Mouse (Mus musculus) stomach, embryonic 15.5 days (tissue): ENCODE data around the gene Hus1. TPM values are rescaled to one million over a fixed set of nuclear protein-coding genes. Genes with fewer than 3 reads are reported as not detected.
A peak's percentile ranks its signal among the peaks of the same experiment; 100 is the strongest.

Experiments used
- ATAC-seq: fragments of 200-750 bp; cut with Nextera tagmentation; 2 replicates; pipeline ENCODE4 v1.8.0; 2017; ENCODE audit warnings: low read depth, moderate number of reproducible peaks, moderate TSS enrichment; ENCODE audit not compliant: insufficient read depth, low FRiP score
- H3K27ac ChIP-seq: fragments of 300-500 bp; sonication (generic); 2 replicates; pipeline ENCODE4 v1.5.1; 2015; ENCODE audit warnings: mild to moderate bottlenecking, inconsistent platforms
- H3K27me3 ChIP-seq: fragments of 300-500 bp; sonication (generic); replicated peaks from 2 replicates; pipeline ENCODE4 v1.6.1; 2015; ENCODE audit warnings: inconsistent platforms
- H3K36me3 ChIP-seq: fragments of 300-500 bp; sonication (generic); 2 replicates; pipeline ENCODE4 v1.6.1; 2015; ENCODE audit warnings: inconsistent platforms
- H3K4me1 ChIP-seq: fragments of 300-500 bp; sonication (generic); 2 replicates; pipeline ENCODE4 v1.6.1; 2015; ENCODE audit warnings: inconsistent platforms
- H3K4me2 ChIP-seq: fragments of 300-500 bp; sonication (generic); 2 replicates; pipeline ENCODE4 v1.6.1; 2015; ENCODE audit warnings: mild to moderate bottlenecking, inconsistent platforms
- H3K4me3 ChIP-seq: fragments of 300-500 bp; sonication (generic); replicated peaks from 2 replicates; pipeline ENCODE4 v1.5.1; 2015; ENCODE audit warnings: inconsistent platforms
- H3K9ac ChIP-seq: fragments of 300-500 bp; sonication (generic); 2 replicates; pipeline ENCODE4 v1.6.1; 2015; ENCODE audit warnings: inconsistent platforms
- H3K9me3 ChIP-seq: fragments of 300-500 bp; sonication (generic); 2 replicates; pipeline ENCODE4 v1.6.1; 2016; ENCODE audit warnings: inconsistent platforms
- whole genome bisulfite sequencing: fragments of 180-500 bp; shearing (Covaris S2); methylation state at CpG from one replicate; pipeline ENCODE4 v1.1.7; 2015; 5-methylcytosine and 5-hydroxymethylcytosine counted together
- polyA plus RNA-seq: library from polyadenylated mRNA; unstranded; fragments of >200 nt; fragmentation: Nextera tagmentation; extraction: Ambion mirVana; gene quantifications from 2 replicates; pipeline ENCODE4 v1.2.1, GENCODE M21; 2015

The Hus1 gene
- polyA plus RNA-seq, 1 experiment from 2014 or later: 15.5 TPM

DNA sequence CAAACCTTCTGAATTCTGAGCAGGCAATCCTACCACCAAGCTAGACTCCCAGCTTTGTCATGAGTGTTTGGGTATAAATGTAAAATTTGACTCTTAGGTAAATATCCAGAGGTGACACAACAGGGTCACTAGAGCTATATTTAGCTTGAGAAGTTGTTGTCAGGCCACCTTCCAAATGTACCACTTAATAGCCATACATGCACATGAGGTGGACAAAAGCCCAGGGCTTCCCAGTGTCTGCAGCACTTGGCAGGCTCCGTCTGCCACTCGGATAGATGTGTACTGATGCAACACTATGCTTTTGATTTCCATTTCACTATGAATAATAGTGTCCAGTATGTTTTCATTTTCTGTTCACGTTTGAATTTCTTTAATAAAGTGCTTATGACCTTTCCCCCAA is 14.2 kb upstream of the Hus1 start:
- no peak for ATAC-seq
- no peak overlapping the region for H3K27ac ChIP-seq
- no peaks in the 10 kb centered on the region for H3K9me3 ChIP-seq
- H3K4me3 ChIP-seq: no peak overlapping the region
- no peak overlapping the region for H3K4me2 ChIP-seq
- H3K4me1 ChIP-seq: no peaks in the 10 kb centered on the region
- H3K36me3 ChIP-seq: no peaks in the 10 kb centered on the region
- no peak overlapping the region for H3K9ac ChIP-seq
- H3K27me3 ChIP-seq: no peaks in the 10 kb centered on the region
- WGBS: 76% methylated on average over 3 of the region's 3 CpGs

DNA sequence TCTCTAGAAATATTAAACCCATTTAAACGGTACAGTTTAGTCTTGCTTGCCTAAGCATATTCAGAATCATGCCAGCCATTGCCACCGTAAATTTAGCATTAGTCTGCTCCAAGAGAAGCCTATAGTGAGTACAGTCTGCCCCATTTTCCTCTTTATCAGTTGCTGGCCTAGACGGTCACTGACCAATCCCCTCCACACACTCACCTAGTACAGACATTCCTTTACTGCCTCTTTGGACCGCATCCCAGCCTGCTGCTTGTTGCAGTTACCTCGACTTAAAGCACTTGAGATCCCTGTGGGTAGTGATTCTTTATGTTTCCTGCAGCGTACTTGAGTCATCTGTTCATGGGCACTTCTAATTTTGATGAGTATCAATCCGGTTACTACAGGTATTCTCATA is 13.8 kb upstream of the Hus1 start:
- Histone ChIP-seq H3K27me3 (no peaks in the 10 kb centered on the region), H3K4me2 (no peak overlapping the region), H3K9ac (no peak overlapping the region), H3K36me3 (no peaks in the 10 kb centered on the region), H3K9me3 (no peaks in the 10 kb centered on the region), H3K27ac (no peak overlapping the region), H3K4me1 (no peaks in the 10 kb centered on the region), H3K4me3 (no peak overlapping the region)
- WGBS: 77% methylated on average over 7 of the region's 7 CpGs
- ATAC-seq: no peak

DNA sequence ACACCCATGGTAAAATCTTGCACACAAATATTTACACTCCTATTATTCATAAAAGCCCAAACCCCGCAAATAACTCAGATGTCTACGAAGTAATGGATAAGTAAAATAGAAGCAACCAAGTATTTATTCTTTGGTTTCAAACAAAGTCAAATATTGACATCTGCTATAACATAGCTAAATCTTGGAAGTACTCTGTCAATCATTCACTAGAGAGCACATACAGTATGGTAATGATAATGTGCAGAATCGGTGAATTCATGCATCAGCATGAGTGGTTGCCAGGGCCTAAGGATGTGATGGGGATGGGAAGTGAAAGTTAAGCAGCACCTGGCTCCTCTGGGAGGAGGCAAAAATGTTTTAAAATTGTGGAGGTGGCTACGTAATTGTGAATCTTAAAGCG is 9.2 kb upstream of the Hus1 start:
- WGBS: 69% methylated on average over 5 of the region's 5 CpGs
- Histone ChIP-seq H3K4me1 (no peaks in the 10 kb centered on the region), H3K4me3 (no peak overlapping the region), H3K27ac (no peak overlapping the region), H3K9me3 (no peaks in the 10 kb centered on the region), H3K36me3 (no peaks in the 10 kb centered on the region), H3K27me3 (no peaks in the 10 kb centered on the region), H3K9ac (no peak overlapping the region), H3K4me2 (no peak overlapping the region)
- ATAC-seq: peak; percentile 65

DNA sequence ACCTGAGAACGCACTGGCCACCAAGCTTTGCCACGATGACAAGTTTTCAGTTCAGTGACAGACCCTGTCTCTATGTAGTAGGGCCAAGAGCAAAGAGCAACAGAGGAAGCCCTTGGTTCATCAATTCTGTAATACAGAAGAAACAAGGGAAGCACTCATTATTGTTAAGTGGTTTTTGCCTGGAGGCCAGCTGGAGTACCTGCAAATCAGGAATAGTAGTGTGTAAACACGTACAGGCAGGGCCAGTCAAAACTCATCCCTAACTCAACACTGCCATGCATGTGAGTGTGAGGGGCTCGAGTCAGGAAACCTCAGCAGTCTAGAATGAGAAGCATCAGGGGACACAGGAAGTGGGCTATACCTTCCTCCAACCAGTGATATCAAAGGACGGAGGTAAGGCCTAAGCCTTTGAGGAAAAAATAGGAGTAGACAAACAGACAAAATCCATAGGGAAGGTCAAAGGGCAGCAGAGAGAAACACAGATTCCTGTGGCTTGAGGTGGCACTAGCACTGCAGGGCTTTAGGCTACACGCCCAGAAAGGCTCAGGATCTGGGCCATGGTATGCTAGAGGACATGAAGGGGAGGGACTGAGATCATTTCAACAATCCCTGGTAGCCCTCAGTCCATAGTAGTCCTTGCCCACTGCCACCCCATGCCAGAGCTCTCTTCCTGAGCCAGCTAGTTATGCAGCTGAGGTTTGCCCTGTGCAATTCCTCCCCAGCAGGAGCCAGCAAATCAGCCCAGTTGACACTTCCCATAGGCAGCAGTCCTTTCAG is 7.7 kb upstream of the Hus1 start:
- Histone ChIP-seq H3K9ac (no peak overlapping the region), H3K4me1 (no peaks in the 10 kb centered on the region), H3K27ac (no peak overlapping the region), H3K9me3 (no peaks in the 10 kb centered on the region), H3K4me2 (no peak overlapping the region), H3K4me3 (no peak overlapping the region), H3K36me3 (no peaks in the 10 kb centered on the region), H3K27me3 (no peaks in the 10 kb centered on the region)
- 70% methylated on average over 6 of the region's 6 CpGs for WGBS
- no peak for ATAC-seq

DNA sequence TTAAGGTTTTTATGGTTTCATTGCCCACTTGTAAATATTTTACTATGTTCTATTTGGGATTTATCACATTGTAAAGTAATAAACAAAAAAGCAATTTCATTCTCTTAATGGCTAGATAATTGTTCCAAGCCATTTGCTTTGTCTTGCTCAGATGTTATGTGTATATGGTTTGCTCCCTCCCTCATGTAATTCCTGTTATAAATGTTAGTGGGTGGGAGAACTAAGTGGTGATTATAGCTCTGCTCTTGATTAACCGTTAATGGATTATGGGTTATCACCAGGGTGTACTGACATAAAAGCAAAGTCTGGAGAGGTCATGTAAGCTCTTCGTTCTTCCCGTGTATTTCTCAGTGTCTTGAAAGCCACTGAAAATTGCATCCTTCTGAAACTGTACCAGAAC is 3.7 kb upstream of the Hus1 start:
- Histone ChIP-seq H3K27ac (no peak overlapping the region), H3K4me3 (no peak overlapping the region), H3K9ac (no peak overlapping the region), H3K9me3 (no peaks in the 10 kb centered on the region), H3K36me3 (no peaks in the 10 kb centered on the region), H3K4me2 (no peak overlapping the region), H3K4me1 (no peaks in the 10 kb centered on the region), H3K27me3 (no peaks in the 10 kb centered on the region)
- no peak for ATAC-seq
- 78% methylated on average over 3 of the region's 3 CpGs for WGBS

DNA sequence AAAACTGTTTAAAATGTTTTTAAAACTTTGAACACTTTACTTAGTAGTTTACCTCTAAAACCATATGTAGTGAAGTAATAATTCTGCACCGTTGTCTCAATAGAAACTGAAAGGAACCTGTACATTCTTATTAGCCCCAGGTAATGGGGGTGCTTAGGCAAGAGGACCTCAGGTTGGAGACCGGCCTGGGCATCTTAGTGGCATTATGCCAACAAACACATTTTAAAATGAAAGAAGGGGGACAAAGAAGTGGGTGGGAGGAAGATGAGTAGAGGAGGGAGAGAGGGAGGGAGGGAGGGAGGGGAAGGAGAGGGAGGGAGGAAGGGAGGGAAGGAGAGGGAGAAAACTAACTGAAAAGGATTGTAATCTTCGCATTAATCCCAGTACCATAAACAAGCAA is 357 bp upstream of the Hus1 start:
- Histone ChIP-seq H3K27ac (peak overlapping the region; percentile 95; the same call in 1 of the 2 replicates), H3K4me1 (0 out of 2 replicates have a peak, but pooled peaks cover 2% of the 10 kb centered on the region), H3K4me2 (peak overlapping the region; percentile 89), H3K4me3 (peak overlapping the region; percentile 88), H3K9ac (peak overlapping the region; percentile 81; the same call in 1 of the 2 replicates), H3K27me3 (no peaks in the 10 kb centered on the region), H3K9me3 (no peaks in the 10 kb centered on the region), H3K36me3 (peaks cover 6% of the 10 kb centered on the region; the same call in 1 of the 2 replicates)
- ATAC-seq: peak; percentile 48; the same call in 1 of the 2 replicates
- WGBS: 2% methylated on average over 3 of the region's 3 CpGs

DNA sequence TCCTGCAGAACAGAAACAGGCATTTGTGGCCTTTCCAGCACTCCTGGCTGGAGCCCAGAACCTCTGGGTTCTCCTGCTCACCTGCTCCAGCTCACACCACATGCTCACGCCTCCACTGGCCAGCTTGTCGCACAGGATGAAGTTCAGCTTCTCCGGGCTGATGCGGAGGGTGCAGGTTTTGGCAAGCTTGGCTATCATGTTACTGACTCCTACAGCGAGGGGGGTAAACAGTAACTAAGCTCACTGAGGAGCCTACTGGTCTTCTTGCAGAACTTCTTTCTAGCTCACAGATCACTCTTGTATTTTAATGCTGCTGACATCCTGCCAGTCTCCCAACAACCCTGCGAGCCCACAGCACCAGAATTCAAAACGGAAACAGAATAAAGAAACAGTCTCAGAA is 575 bp downstream of the Hus1 start:
- 0 out of 2 replicates have a peak, but pooled peaks cover 2% of the 10 kb centered on the region for H3K4me1 ChIP-seq
- peak; percentile 67 for ATAC-seq
- H3K4me2 ChIP-seq: peak overlapping the region; percentile 89
- H3K9me3 ChIP-seq: no peaks in the 10 kb centered on the region
- WGBS: 0% methylated on average over 7 of the region's 7 CpGs
- H3K4me3 ChIP-seq: peak overlapping the region; percentile 88
- no peaks in the 10 kb centered on the region for H3K27me3 ChIP-seq
- H3K27ac ChIP-seq: peak overlapping the region; percentile 95
- peaks cover 9% of the 10 kb centered on the region; the same call in 1 of the 2 replicates for H3K36me3 ChIP-seq
- H3K9ac ChIP-seq: peak overlapping the region; percentile 81

DNA sequence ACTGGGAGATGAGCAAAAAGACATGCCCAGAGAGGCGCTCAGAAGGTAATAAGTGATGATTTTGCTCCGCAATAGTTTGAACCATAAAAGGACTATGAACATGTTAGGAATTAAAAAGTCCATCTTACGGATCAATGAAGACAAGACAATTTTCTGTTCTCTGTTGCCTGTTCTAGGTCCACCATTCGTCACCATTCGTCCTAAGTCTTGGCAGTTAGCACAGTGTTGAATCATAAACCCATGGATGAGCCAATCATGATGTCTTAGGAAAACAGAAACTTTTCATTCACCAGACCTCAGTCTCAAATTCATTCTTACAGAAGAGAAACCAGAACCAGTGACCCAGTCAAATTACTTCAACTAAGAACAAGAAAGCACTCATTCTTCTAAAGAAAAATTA is 2.2 kb downstream of the Hus1 start:
- Histone ChIP-seq H3K4me1 (0 out of 2 replicates have a peak, but pooled peaks cover 2% of the 10 kb centered on the region), H3K4me3 (no peak overlapping the region), H3K9ac (no peak overlapping the region), H3K9me3 (no peaks in the 10 kb centered on the region), H3K4me2 (no peak overlapping the region), H3K27ac (no peak overlapping the region), H3K27me3 (no peaks in the 10 kb centered on the region), H3K36me3 (peaks cover 23% of the 10 kb centered on the region; the same call in 1 of the 2 replicates)
- no peak for ATAC-seq
- 93% methylated on average over 5 of the region's 5 CpGs for WGBS

DNA sequence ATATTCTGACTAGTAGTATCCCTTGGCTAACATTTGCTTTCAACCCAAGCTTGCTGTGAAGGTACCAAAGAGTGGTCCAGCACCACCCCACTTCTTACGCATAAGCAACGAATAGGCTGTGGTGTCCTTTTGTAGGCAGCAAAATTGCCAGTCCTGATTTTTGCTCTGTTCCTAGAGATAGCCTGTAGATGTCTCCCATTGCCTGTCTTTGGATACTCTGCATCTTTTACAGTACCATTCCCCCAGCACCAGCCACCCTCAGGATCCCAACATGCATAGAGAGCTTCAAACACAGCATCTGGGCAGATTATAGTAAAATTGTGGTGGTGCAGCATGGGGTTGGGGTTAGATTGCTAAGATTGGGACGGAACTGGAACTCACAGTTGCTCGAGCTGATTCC is 22.9 kb downstream of the Hus1 start:
- H3K4me1 ChIP-seq: peaks cover 11% of the 10 kb centered on the region; the same call in 1 of the 2 replicates
- WGBS: 61% methylated on average over 4 of the region's 4 CpGs
- peaks cover 16% of the 10 kb centered on the region; the same call in 1 of the 2 replicates for H3K36me3 ChIP-seq
- H3K4me3 ChIP-seq: no peak overlapping the region
- H3K27me3 ChIP-seq: no peaks in the 10 kb centered on the region
- ATAC-seq: no peak
- no peaks in the 10 kb centered on the region for H3K9me3 ChIP-seq
- no peak overlapping the region for H3K9ac ChIP-seq
- H3K4me2 ChIP-seq: no peak overlapping the region
- no peak overlapping the region for H3K27ac ChIP-seq

DNA sequence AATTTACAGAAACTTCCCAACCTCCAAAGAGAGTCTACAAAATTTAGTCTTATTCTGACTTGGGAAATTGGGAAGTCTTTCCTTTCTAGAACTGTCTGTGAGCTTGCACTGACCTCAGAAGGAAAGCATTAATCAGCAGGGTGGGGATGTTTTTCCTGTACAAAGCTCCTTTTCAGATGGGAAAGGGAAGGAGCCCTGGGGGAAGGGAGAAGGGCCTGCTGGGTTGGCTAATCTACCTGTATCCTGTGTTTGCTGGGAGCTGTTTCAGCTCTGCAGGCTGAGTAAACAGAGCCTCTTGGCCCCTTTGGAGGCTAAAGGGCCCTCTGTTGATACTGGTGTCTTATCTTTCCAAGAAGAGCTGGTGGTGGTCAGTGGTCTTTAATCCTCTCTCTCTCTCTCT is 24.9 kb downstream of the Hus1 start:
- no peaks in the 10 kb centered on the region for H3K9me3 ChIP-seq
- H3K27ac ChIP-seq: peak overlapping the region; percentile 67; the same call in 1 of the 2 replicates
- H3K4me3 ChIP-seq: no peak overlapping the region
- H3K27me3 ChIP-seq: no peaks in the 10 kb centered on the region
- H3K36me3 ChIP-seq: 0 out of 2 replicates have a peak, but pooled peaks cover 1% of the 10 kb centered on the region
- H3K4me2 ChIP-seq: no peak overlapping the region
- peak; percentile 89 for ATAC-seq
- H3K9ac ChIP-seq: no peak overlapping the region
- H3K4me1 ChIP-seq: peaks cover 11% of the 10 kb centered on the region; the same call in 1 of the 2 replicates

DNA sequence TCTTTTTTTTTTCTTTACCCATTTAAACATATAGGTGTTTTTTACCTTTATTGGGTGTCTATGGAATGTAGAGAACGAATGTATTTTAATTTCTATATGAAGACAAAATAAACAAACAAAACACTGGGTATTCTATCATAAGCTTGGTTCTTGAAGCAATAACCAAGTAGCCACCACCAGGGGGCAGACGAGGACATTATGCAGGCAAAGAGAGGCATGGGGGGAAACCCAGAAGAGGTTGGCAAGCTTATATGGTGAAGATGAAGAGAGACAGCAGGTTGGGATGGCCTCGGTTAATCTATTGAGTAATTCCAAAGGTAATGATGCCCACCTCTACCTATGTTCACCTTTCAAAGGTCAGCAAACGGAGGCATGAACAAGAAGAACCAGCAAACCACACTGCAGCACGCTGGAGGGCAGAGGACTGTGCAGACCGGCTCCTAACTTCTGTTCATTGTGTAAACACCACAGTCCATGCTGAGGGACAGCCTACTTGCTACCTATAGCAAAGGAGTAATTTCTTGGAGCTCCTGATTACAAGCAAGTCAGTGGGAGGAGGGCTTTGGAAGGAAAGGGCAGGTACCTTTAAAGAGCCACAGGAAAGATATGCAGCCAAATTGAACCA is 27.6 kb downstream of the Hus1 start:
- no peak overlapping the region for H3K4me2 ChIP-seq
- 35% methylated on average over 6 of the region's 6 CpGs for WGBS
- no peak for ATAC-seq
- no peaks in the 10 kb centered on the region for H3K36me3 ChIP-seq
- H3K27me3 ChIP-seq: no peaks in the 10 kb centered on the region
- H3K4me1 ChIP-seq: peaks cover 11% of the 10 kb centered on the region; the same call in 1 of the 2 replicates
- no peaks in the 10 kb centered on the region for H3K9me3 ChIP-seq
- no peak overlapping the region for H3K9ac ChIP-seq
- no peak overlapping the region for H3K27ac ChIP-seq
- H3K4me3 ChIP-seq: no peak overlapping the region

DNA sequence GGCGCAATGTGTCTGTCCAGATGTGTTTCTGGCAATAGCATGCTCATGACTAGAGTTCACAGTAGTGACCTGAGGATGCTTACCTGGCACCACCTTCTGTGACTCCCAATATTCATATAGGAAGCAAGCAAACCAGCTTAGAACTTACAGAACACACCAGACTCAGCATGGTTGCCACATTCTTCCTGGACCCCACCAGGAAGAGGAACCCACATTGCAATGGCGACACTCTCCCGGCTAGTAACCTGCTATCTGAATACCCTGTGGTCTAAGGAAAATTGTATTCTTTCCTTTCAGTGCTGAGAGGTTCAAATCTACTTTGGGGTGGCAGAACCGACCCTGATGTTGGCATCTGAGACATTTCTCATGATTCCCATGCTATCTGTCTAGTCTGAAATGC is 32.8 kb downstream of the Hus1 start:
- no peaks in the 10 kb centered on the region for H3K9me3 ChIP-seq

More for the DNA sequence above, 32.8 kb downstream of the Hus1 start:
- no peak for ATAC-seq
- no peaks in the 10 kb centered on the region for H3K4me1 ChIP-seq
- H3K4me2 ChIP-seq: no peak overlapping the region
- no peak overlapping the region for H3K4me3 ChIP-seq
- no peak overlapping the region for H3K9ac ChIP-seq
- H3K36me3 ChIP-seq: no peaks in the 10 kb centered on the region
- no peaks in the 10 kb centered on the region for H3K27me3 ChIP-seq
- H3K27ac ChIP-seq: no peak overlapping the region
- 80% methylated on average over 4 of the region's 4 CpGs for WGBS
